Mouse (Mus musculus) R1 (cell line): ENCODE data around the gene Slc52a3.

ENCODE experiments used
- DNase-seq: peaks from one replicate; pipeline ENCODE4 v3.0.0-alpha.2; 2018; ENCODE audit warnings: low read depth, low spot score

The Slc52a3 gene

DNA sequence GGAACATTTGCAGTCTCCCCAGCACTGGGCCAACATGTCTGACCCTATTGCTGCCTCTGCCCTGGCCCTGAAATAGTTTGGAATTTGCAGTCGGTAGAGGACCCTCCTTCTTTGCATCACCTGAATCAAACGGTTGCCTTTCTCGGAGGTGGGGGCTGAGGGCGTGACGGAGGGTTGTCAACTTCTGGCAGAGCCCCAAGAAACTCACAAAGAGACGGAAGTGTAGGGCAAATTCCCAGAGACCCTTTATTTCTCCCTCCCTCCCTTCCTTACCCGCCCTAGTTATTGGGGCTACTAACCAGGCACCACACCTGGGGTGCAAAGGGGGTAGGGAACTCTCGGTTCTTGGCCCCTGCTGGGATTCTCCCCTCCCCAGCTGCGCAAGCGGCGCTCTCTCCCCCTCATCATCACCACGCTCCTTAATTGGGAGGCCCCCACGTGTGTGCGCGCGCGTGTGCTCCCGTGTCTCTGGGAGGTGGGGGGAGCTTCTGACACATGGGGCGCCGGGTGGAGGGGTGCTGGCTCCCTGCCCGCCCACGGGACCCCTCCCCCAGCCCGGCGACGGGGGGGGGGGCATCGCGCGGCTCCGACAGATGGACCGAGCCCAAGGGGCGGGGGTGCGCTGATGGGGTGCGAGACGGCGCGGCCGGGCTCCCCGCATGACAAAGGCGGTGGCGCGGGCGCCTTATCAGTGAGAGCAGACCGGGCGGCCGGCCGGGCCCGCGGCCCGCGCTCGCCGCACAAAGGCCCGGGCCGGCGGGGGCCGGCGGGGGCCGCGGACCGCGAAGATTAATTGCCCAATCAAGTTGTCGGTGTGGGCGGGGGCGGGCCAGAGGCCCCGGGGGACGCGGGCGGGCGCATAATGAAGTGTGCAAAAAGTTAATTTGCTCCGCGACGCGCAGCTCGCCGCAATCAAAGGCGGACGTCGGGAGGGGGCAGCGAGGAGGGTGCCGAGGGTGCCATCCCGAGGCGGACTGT lies 52.0 kb downstream of the Slc52a3 start:
- peak; percentile 56 for DNase-seq

DNA sequence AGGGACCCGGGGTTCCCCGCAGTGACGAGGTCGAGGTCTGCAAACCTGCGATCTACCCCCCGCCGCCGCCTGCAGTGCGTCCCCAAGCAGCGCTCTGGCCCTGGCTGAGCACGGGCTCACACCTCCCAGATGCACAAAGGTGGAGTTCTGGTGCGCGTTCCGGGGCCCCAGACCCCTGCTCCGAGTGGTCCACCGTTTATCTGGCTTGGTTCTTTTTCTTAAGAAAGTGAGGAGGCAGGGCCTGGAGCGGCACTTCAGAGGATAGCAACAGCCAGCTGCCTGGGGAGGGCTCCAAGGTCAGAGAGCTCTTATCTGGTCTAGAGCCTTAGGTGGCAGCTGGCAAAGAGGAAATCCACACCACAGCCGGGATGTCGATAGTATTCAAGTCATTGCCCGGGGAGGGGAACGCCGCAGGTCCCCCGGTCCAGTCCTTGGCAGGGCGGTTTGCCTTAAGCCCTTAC lies 52.7 kb downstream of the Slc52a3 start:
- peak; percentile 54 for DNase-seq

DNA sequence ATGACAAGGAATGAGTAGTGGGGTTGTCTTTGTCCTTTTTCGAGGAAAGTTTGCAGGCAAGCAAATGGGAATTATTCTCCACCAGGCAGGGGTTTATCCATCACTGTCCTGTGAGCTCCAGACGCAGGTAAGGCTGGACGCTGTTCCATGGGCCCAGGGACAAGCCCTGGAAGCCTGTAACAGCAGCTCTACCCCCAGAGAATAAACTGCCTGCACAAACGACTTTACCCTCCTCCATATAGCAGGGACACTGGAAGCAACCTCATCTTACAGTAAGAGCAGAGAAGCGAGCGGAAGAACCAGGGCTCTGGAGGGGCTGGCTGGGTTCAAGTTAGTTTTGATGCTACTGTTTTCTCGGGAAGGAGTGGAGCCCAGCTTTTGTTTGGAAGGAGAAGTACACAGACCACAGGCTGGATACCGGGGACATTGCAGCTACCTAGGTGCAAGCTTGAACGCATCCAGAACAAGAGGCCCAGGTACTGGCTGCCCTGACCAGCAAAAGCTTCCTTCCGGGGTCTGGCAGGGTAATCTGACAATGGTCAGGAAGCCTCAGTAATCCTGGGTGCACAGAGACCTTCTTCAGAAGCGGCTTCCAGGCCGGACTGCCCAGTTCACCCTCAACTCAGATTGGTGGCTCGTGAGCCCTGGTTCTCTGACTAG lies 53.4 kb downstream of the Slc52a3 start:
- no peak for DNase-seq

DNA sequence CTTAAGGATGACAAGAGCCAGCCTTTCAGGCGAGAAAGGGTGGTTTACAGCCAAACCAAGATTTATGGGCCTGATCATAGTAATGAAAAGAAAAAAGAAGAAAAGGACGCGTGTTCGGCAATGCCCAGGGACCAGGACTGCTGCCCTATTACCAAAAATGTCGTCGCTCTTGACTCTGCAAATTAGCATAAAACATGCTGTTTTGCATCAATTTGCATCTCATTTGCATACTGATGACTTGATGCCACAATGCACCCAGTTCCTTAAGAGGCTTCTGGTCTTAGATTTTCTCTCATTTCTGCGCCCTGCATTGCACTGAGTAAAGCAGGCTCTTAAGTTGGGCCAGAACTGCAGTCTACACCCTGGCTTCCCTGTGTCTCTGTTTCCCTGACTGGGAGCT lies 54.0 kb downstream of the Slc52a3 start:
- DNase-seq = peak; percentile 23

DNA sequence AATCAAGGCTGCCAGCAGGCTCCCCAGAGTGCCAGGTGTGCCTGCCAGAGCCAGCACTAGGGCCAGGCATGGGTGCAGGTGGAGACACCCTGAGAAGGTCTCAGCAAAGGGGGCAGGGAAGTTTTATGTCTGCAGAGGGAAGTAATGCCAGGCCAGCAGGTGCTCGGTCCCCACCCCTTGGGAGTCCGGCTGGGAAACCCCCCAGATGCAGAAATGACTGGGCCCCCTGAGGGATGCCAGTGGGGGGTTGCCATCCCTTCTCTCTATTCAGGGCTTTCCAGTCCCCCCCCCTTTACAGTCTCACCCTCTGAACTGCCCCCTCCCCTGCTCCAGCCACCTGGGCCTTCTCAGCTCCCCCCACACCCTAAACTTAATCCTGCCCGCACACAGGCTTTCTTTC lies 55.7 kb downstream of the Slc52a3 start:
- DNase-seq = no peak

DNA sequence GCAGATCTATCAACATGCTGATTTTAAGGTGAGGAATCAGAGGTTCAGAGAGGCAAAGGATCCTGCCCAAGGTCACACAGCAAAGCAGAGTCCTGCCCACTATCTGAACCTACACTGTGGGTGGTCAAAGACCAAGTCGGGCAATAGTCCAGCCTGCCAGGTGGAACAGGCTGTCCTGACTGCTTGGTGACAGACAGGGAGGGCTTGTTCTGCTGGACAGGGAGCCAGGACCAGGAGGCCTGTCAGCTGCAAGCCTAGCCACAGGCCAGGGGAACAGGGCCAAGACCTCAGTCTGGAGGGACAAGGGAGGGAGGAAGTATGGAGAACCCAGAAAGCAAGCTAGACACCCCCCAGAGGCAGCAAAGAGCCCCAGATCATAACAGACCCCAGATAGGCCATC lies 59.1 kb downstream of the Slc52a3 start:
- no peak for DNase-seq

DNA sequence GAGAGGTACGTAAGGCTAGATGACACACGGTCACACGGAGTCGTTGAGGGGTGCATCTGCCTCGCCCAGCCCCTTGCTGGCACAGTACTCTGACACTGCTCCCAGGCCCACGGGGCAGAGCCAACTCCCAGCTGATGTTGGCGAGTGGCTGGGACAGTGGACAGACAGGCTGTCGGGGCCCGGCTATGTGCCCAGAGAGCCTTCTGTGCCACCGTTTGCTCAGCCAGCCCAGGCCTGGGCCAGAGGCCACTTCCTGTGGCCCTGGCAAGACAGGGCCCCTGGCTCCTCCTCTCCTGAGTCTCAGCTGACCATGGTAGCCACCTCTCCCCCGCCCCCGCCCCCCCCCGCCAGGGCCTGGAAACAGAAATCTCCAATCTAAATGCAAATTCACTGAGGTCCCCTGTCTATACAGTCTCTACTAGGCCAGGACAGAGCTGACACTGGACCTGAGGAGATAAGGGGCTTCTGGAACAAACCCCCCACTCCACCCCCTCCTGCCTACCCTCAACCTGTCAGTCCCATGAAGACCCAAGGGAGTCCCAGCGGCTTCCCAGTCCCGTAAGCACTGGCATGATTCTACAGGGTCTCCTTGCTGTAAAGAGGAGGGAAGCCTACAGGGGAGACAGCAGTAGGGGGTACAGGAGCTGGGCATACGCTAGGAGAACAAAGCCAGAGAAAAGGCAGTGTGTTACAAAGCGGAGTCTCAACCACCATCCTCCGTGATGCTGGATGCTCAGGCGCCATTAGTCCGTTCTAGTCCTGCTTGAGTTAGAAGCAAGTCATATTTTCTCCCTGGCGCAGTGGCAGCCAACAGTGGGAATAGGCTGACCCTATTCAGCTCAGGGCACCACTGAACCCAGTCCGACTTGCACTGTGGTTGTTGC lies 60.3 kb downstream of the Slc52a3 start:
- no peak for DNase-seq

DNA sequence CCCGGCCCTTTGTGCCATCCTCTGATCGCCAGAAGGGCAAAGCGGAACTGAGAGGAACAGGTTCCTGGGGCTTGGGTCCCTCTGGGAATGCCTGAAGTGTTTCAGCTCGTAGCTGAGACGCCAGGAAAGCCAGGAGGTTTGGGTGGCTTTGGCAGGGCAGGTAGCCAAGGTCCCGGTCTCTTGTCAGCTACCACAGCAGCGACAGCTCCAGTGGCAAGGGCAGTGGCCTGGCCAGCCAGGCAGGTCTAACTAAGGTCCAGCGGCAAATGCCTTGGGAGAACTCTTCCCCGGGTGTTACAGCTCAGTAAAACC lies 60.9 kb downstream of the Slc52a3 start:
- no peak for DNase-seq
